Mouse (Mus musculus): ENCODE data around the gene Vezt.

The Vezt gene

DNA sequence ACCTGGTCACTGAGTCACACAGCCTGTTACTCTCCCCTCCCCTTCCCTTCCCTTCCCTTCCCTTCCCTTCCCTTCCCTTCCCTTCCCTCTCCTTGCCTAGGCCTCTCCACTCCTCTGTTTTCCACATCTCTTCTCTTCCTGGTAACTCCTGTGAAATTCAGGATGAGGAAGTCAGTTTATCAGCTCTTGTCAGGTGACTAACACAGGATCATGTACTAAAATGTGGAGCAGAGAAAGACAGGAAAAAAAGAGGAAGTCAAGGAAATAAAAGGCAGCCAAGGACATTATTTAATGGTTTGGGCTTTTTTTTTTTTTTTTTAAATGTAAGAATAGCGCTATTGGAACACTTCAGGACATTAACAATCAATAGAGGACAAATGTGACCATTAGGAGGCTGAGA, 126.6 kb downstream of the Vezt start:
- no peak for DNase-seq

DNA sequence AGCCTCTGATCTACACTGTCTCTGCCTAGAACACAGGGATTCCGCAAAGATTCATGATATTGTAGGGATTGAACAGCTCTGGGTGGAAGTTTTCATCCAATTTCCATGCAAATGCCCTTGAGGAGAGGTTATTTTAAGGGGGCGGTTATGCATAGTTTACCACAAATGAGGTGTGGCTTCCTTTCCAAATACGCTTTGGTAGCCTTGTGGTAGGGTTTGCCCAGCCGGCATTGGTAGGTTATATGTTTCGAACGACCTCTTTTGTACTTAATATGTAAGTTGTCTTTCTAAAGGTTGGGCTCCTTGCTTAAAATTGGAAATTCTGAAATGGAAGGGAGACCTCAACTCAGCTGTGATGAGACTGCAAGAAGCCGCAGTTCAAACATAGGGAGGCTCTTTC, 127.1 kb downstream of the Vezt start:
- DNase-seq, result no peak

DNA sequence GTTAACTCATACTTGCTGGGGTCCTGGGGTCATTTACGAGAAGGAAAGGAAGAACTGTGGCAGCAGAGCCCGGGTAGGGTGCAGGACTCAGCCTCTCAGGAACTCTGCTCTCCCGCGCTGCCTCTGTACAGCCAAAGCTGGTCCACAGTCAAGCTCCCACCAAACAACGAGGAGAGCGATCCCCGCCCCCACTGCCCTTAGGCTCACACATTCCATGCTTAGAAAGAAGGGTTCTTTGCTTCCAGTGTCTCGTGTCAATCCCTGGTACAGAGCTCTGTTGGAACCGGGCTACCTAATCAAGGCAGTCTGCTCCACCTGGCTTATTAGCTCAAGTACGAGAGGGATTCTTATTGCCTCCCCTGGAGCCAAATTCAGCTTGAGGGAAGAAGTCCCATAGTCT, 128.2 kb downstream of the Vezt start:
- no peak for DNase-seq

DNA sequence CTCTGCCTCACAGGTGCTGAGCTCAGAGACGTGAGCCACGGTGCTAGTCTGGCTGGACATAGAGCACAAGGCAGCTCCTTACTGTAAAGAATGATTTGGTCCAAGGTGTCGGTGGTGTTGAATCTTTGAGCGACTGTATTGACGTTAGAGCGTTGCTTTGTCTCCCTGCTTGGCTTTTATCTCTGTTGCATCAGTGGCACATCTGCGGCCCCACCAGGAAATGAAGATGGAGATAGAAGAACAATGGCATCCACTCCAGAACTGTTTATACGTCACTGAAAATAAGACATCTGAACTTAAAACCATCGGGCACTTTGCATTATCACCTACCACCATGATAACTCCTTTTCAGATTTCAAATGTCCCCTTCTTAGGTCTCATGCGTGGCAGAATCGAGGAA, 135.7 kb downstream of the Vezt start:
- no peak for DNase-seq

DNA sequence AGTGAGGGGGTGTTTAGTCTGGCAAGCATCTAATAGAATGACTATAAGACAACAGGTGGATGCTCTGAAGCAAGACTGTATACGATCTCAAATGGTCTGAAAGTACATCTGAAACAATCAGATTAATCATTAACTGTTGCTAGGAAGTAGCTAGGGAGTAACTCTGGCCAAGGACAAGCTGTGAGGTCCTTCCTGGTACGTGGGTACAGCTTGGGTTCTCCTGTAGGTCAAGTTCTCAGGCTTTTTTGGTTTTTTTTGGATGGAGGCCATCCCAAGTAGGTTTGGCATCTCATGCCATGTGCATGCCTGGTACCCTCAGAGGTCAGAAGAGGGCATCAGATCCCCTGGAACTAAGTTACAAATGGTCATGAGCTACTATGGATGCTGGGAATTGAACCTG, 136.3 kb downstream of the Vezt start:
- no peak for DNase-seq

DNA sequence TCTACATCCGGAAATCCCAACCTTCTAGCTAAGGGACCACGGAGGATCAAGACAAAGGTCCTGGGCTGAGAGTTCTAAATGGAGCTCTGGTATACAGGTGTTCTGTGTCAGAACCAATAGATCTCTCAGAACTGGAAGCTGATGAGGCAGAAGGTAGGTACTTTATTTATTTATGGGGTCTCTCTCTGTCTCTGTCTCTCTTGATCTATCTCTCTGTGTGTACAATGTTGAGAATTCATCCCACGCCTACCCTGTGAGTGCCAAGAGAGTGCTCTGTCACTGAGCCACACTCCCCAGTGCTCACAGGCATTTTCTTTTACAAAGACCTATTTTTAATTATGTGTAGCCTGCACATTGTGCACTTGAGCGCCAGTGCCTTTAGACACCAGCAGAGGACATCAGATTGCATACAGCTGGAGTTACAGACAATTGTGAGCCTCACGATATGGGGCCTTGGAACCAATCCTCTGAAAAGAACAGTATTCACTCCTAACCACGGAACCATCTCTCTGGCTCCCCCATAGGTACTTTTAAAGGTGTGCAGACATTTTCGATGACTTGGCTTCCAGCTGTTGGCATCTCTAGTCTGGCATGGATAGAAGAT, 138.5 kb downstream of the Vezt start, which contains the start of gene Metap2:
TSS of gene Metap2 (minus strand) at position 51 of the 604 bp plus-strand sequence.
- DNase-seq, result no peak

DNA sequence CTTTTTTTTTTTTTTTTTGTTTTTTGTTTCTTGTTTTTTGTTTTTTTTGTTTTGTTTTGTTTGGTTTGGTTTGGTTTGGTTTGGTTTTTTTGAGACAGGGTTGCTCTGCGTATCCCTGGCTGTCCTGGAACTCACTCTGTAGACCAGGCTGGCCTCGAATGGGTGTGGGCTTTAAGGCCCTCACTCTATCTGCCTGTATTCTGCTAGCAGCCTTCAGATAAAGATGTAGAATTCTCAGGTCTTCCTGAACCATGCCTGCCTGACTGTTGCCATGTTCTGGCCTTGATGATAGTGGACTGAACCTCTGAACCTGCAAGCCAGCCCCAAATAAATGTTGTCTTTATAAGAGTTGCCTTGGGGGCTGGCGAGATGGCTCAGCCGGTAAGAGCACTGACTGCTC, 143.1 kb downstream of the Vezt start:
- no peak for DNase-seq

DNA sequence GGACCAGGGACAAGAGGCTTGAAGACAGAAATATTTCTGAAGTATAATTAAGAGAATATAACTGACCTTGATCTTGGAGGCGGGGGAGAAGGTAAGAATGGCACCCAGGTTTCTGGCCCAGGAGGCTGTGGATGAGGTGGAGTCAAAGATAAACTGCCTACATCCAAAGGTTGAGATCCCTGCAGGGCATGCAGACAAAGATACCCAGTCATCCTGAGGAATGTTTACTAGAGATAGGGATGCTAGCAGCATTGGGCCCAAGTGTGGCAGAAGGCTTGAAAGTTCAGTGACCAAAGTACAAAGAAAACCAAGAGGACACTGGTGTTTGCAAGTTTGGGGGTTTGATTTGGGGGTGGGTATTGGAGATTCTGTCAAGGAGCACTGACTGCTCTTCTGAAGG, 144.6 kb downstream of the Vezt start:
- no peak for DNase-seq

DNA sequence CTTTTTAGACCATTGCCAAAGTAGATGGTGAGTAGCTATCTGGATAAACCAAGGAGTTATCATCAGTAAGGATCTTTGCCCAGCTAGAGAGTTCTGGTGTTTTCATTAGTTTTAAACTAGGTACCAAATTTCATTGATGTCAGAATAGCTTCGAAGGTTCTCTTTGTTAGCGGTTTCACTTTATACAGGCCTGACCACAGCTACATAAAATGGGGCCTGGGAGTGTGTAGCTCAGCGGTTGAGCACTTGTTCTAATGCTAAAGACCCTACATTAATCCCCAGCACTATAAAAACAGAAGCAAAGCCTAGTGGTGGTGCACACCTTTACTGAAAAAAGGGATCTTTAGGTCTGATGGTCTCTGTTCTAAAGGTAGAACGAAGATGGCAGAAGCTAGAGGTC, 145.1 kb downstream of the Vezt start:
- DNase-seq, result no peak

DNA sequence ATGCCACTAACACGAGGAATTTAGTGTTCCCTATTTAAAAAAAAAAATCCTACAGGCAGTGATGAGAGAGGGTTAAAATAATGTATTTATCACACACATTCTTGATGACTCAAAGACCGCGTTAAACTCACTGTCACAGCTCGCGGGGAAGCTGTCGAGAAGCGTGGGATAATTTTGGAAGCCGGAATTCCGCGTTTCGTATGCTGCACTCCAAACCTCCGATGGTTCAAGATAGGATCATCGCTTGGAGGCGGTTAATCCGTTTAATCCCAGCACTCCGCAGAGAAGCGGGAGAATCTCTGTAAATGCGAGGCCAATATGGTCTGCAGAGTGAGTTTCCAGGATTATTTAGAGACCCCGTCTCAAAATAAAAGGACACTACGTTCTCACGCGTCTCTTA, 145.6 kb downstream of the Vezt start:
- DNase-seq, result no peak

DNA sequence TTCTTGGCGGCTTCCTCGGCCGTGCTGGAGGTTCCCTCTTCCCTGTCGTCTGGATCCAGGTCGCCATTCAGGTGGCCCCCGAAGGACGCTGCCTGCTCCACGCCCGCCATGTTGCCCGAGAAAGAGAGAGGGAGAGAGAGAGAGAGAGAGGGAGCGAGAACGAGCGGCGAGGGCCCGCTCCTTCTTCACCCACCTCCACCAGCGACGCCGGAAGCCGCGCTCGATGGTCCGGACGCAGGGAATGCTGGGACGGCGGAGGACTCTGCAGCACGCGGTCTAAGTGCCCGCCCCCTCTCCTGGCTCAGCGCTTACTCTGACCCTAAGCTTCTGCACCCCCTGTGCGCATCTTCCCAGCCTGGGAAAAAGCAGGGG, 146.1 kb downstream of the Vezt start:
- DNase-seq, result peak; percentile 88

All from thymus, postnatal 25 days (tissue).